Comparison of ENCODE assay signal across 18 mouse cellular contexts in the genomic region with DNA sequence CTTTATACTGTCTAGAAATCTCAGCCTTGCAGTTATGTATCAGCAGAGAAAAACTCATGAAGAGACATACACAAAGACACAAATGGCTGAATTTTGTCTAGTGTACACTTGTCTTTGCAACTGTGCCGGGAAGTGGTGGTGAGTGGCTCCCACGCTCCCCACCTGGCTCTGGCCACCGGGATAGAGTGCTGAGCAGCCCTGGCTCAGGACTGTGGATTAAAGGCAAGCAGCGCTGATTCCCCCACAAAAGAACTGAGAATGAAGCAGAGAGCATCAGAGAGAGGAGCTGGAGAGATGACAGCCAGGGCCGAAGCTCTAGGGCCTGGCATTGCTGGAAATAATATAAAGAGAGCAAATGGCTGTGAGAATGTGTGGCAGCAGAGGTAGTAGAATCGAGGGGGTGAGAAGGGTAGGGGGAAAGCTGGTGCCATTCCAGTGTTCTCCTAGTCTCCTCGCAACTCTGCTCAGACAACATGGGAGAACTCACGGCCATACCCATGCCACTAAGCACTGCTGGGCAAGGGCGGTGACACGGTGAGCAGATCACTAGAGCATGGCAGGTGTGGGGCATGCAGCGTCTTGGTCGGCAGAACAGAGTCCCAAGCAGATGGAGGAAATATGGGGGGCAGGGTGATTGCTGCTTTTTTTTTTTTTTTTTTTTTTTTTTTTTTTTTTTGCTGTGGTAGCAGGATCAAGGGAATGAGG.
DNase-seq lines count a peak whose midpoint lies in the region; ATAC-seq and TF ChIP-seq lines count a peak whose summit lies in the region.
"Had no signal": no experiment of that assay in that cellular context is flagged by ENCODE, and none has a peak within 500 bp of the region (broad histone marks: within the 10 kb centered on the region; RNA-seq: fewer than 3 reads in every experiment).

No protein-coding gene starts in this region.

- H3K4me3 ChIP-seq in forebrain, embryonic 11.5 days (ENCODE audit: low read depth, low read length) = no peak overlapping the region
- H3K4me3 ChIP-seq in forebrain, embryonic 10.5 days = no peak overlapping the region; the same call in 1 of the 2 replicates
- no peak overlapping the region for H3K4me3 ChIP-seq in hindbrain, postnatal 0 days (ENCODE audit: low read length)
- H3K4me3 ChIP-seq: embryonic facial prominence, embryonic 15.5 days; heart, embryonic 13.5 days; limb, embryonic 13.5 days; liver, embryonic 15.5 days had no signal

- 23% methylated on average over 12 of the region's 12 CpGs for WGBS in forebrain, embryonic 11.5 days
- 25% methylated on average over 12 of the region's 12 CpGs for WGBS in forebrain, embryonic 10.5 days
- 31% methylated on average over 12 of the region's 12 CpGs for WGBS in hindbrain, postnatal 0 days

- no peak overlapping the region for H3K9ac ChIP-seq in forebrain, embryonic 11.5 days (ENCODE audit: low read length)
- no peak overlapping the region for H3K9ac ChIP-seq in hindbrain, postnatal 0 days (replicated peaks; ENCODE audit: low read length)
- H3K9ac ChIP-seq: embryonic facial prominence, embryonic 15.5 days; heart, embryonic 13.5 days; limb, embryonic 13.5 days; liver, embryonic 15.5 days had no signal

- peak; percentile 50 for DNase-seq in forebrain, embryonic 11.5 days (ENCODE audit: low spot score)
- no peak for DNase-seq in forebrain, embryonic 10.5 days (ENCODE audit: extremely low spot score, low spot score)
- peak; percentile 4 to 29 for DNase-seq in kidney, postnatal 4 days
- DNase-seq in kidney, adult 9 months = no peak
- DNase-seq in hindbrain, postnatal 0 days (ENCODE audit: low spot score) = no peak
- peak; percentile 27 for DNase-seq in retina, embryonic 14.5 days (ENCODE audit: low spot score)
- no peak for DNase-seq in right cerebral cortex, adult 2 months (ENCODE audit: low spot score in 2 of 2)
- DNase-seq: B cell, adult 2 months; heart, postnatal 4 days; lung, postnatal 14 days; thymus, adult 2 months had no signal

- H3K36me3 ChIP-seq in forebrain, embryonic 11.5 days (ENCODE audit: control insufficient read depth, insufficient read depth, low read length) = no peaks in the 10 kb centered on the region
- H3K36me3 ChIP-seq in forebrain, embryonic 10.5 days (replicated peaks) = no peaks in the 10 kb centered on the region
- H3K36me3 ChIP-seq in hindbrain, postnatal 0 days (ENCODE audit: insufficient read depth, low read length) = no peaks in the 10 kb centered on the region
- H3K36me3 ChIP-seq: embryonic facial prominence, embryonic 15.5 days; G1E; heart, embryonic 13.5 days; limb, embryonic 13.5 days; liver, embryonic 15.5 days had no signal

- peak overlapping the region; percentile 15; the same call in 1 of the 2 replicates for H3K4me2 ChIP-seq in forebrain, embryonic 11.5 days (ENCODE audit: low read depth, low read length, severe bottlenecking)
- H3K4me2 ChIP-seq in hindbrain, postnatal 0 days (ENCODE audit: low read depth, low read length) = 0 out of 2 replicates have a peak overlapping the region, but pooled peaks have one; percentile 10
- H3K4me2 ChIP-seq: embryonic facial prominence, embryonic 15.5 days; heart, embryonic 13.5 days; limb, embryonic 13.5 days; liver, embryonic 15.5 days had no signal

- ATAC-seq in forebrain, embryonic 11.5 days (replicated peaks; ENCODE audit: low FRiP score) = 0 out of 2 replicates have a peak, but pooled peaks have one; percentile 30
- peak; percentile 68 for ATAC-seq in hindbrain, postnatal 0 days
- no peak for ATAC-seq in activated CD4-positive, CD25-positive, alpha-beta regulatory T cell, adult 4 months
- ATAC-seq: intestine, postnatal 0 days had no signal

- no peaks in the 10 kb centered on the region for H3K4me1 ChIP-seq in forebrain, embryonic 11.5 days (replicated peaks; ENCODE audit: control insufficient read depth, insufficient read depth, low read length)
- peaks cover 16% of the 10 kb centered on the region for H3K4me1 ChIP-seq in forebrain, embryonic 10.5 days
- 0 out of 2 replicates have a peak, but pooled peaks cover 3% of the 10 kb centered on the region for H3K4me1 ChIP-seq in hindbrain, postnatal 0 days (ENCODE audit: insufficient read depth, low read length)
- H3K4me1 ChIP-seq: embryonic facial prominence, embryonic 15.5 days; heart, embryonic 13.5 days; limb, embryonic 13.5 days; liver, embryonic 15.5 days had no signal

- no peaks in the 10 kb centered on the region for H3K27me3 ChIP-seq in forebrain, embryonic 11.5 days (ENCODE audit: control insufficient read depth, insufficient read depth, low read length)
- H3K27me3 ChIP-seq in forebrain, embryonic 10.5 days (ENCODE audit: poor library complexity, severe bottlenecking) = no peaks in the 10 kb centered on the region
- no peaks in the 10 kb centered on the region for H3K27me3 ChIP-seq in hindbrain, postnatal 0 days (ENCODE audit: insufficient read depth, low read length)
- H3K27me3 ChIP-seq: embryonic facial prominence, embryonic 15.5 days; heart, embryonic 13.5 days; limb, embryonic 13.5 days; liver, embryonic 15.5 days had no signal

- H3K9me3 ChIP-seq in forebrain, embryonic 11.5 days (ENCODE audit: control insufficient read depth, low read length) = no peaks in the 10 kb centered on the region
- no peaks in the 10 kb centered on the region for H3K9me3 ChIP-seq in forebrain, embryonic 10.5 days
- no peaks in the 10 kb centered on the region for H3K9me3 ChIP-seq in hindbrain, postnatal 0 days (ENCODE audit: low read length)
- H3K9me3 ChIP-seq: embryonic facial prominence, embryonic 15.5 days; G1E; limb, embryonic 13.5 days; liver, embryonic 15.5 days had no signal

- TF ChIP-seq CTCF in hindbrain, postnatal 0 days (IDR thresholded peaks at IDR 0.05; ENCODE audit: low read depth) = no peak

- no peak overlapping the region for H3K27ac ChIP-seq in forebrain, embryonic 11.5 days (ENCODE audit: low read depth, low read length)
- no peak overlapping the region for H3K27ac ChIP-seq in forebrain, embryonic 10.5 days
- H3K27ac ChIP-seq in hindbrain, postnatal 0 days = no peak overlapping the region; the same call in 1 of the 2 replicates
- H3K27ac ChIP-seq: embryonic facial prominence, embryonic 15.5 days; heart, embryonic 13.5 days; limb, embryonic 13.5 days; liver, embryonic 15.5 days had no signal

Comparison
In these comparisons a context has a peak if more than half of its experiments do, and no peak if none do; other contexts are left out.
1. DNase-seq: peak in forebrain, embryonic 11.5 days (single experiment), kidney, postnatal 4 days (2 of 2) and retina, embryonic 14.5 days (single experiment); none in forebrain, embryonic 10.5 days (single experiment), kidney, adult 9 months (single experiment), hindbrain, postnatal 0 days (single experiment) and right cerebral cortex, adult 2 months (0 of 2).